Mouse (Mus musculus) thymus, postnatal 25 days (tissue): Measurements from ENCODE around the gene Hnrnpk.
"Not testable (repeated sequence)": the region's sequence is repeated elsewhere in the genome, so short reads cannot be mapped to it uniquely, and the experiment has no call there.

Experiments
- DNase-seq: peaks from one replicate; pipeline ENCODE4 v3.0.0; 2022

The Hnrnpk gene

DNA sequence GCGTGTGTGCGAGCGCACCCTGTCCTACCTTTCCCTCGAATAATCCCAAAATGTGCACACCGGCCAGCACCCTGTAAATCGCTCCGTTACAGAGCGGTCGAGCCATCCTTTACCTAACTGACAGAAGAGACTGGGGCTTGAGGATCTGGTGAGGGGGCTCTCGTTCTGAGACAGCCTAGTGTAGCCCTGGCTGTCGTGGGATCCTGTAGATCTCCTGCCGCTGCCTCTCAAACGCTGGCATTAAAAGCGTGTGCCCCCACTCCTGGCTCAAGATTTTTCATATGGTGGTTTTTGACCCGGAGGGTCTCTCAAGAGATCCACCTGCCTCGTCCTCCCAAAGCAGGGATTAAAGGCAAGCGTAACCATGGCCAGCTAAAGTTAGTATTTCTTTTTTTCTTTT, at the start of gene Hnrnpk:
Gene Hnrnpk (minus strand): TSS at position 101 of the 400 bp plus-strand sequence.
- not testable (repeated sequence) for DNase-seq

- no peak for DNase-seq
Measured at GRCm38 (mm10) chr13:58452246-58452645, 49.1 kb upstream of the Hnrnpk start.

DNA sequence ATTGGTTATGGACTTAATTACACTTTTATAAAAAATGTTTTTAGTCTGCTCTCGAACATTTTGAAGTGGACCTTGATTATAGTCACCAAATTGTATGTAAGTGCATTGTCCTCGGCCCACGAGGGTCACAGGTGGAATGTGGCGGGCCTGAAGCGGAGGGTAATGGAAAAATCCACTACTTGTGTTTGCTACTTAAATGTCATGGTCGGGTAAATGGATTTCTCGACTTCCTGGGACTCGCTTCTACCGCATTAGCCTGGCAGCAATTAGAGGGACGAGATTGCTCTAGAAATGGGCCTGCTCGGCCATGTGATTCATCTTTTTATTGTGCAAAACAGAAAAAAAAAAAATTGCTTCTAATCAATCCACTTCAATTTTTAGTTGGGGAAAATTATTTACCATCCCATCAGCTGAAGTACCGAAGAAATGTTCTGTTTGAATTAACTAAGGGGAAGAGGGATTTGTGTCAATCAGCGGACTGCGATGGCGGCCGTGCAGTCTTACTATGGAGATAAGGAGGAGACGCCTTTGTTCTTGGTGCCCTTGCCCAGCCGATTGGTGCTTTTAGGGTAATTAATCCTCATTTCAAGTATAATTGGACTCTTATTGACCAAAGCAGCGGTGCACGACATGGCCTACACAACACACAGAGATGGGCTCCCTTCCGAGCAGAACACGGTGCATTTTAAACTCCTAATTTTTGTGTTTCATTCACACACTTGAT, 47.5 kb upstream of the Hnrnpk start:
- no peak for DNase-seq

DNA sequence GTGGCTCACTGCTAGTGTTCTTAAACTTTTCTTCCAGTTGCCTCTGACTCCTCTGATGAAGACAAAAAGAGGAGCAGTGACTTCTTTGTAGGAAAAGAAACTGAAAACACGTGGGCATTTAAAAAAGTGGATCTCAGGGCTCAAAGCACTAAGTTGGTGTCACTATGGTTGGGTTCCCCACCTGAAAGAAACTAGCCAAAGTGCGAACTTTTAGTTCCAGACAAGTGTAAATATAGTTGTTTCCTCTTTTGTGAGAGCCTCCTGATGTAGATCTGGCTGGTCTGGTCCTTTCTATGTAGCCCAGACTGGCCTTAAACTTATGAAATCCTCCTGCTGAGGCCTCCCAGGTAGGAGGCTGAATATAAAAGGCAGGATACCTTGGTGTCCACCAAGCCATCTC, 43.4 kb upstream of the Hnrnpk start:
- DNase-seq, result no peak

DNA sequence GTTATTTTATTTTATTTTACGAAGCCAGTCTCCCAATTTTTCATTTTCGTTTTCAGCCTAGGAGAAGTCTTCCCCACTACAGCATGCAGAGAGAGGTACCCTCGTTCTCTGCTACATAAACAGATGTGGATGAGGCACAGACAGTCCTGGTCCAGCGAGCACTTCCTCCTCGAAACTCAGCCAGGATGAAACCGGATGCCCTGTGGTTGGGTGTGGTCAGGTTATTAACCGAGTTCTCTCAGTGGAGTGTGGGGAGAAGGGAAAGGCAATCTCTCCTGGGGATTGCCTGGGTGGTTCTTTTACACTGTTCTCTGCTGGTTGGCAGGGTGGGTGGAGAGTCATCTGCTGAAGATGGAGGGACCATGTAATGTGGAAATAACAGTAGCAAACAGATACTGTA, 40.6 kb upstream of the Hnrnpk start:
- peak; percentile 7 for DNase-seq

GRCm38 (mm10) chr13:58443326-58443725, 40.2 kb upstream of the Hnrnpk start:
- no peak for DNase-seq

DNA sequence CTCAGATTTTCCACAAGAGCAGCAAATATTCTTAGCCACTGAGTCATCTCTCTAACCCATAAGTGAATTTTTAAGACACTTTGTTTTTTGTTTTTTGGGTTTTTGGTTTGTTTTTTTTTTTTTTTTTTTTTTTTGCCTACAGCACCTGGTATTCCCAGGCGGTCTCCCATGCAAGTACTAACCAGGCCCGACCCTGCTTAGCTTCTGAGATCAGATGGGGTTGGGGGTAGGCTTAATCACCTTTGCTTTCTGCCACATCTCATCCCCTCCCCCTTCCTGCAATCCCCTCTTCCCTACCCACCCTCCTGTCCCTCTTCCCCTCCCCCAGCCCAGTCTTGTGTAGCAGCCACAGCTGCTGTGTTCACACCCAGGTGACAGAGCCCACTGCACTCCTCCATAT, 36.6 kb upstream of the Hnrnpk start:
- DNase-seq, result no peak

DNA sequence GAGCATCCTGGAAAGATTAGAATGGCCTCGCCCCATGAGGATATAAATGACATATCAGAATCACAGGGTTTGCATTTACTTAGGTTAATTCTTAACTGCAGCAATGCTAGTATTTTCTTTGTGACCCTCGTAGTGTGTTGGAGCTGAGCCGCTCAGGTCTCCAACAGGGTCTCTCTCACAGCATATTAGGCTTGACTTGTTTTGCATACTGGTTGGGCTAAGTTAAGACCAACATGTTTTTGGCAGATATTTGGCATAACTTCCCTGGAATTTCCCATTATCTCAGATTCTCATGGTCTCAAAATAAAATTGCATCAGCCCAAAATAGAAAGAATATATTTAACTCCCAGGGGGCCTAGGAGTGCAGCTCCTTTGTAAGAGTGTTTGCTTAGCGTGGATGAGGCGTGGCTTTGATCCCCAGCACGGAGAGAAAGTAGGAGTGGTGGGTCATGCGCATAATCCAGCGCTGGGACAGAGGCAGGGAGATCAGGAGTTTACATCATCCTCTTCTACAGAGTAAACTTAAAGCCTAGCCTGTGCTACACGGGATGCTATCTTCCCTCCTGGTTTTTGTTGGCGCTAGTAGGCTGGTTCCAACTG, 20.0 kb upstream of the Hnrnpk start:
- no peak for DNase-seq

DNA sequence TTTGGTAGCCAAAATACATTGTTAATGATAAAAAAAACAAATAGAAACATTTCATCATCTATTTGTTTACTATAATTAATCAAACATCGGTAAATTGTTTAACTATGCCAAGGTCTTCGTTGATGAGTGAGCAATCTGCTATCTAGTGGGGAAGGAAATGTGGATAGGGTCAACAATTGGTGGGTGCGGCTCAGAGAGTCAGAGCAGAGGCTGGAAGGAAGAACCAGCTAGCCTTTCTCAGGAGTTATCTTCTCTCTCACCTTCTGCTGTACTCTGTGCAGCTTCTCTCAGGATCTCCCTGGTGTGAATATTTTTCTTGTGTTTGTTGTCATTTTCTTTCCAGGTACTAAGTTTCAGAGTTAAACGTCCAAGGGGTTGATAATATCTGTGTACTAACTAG, 19.1 kb upstream of the Hnrnpk start:
- DNase-seq, result no peak

- no peak for DNase-seq
Measured at GRCm38 (mm10) chr13:58421026-58421425, 17.9 kb upstream of the Hnrnpk start.

GRCm38 (mm10) chr13:58419266-58419665, 16.1 kb upstream of the Hnrnpk start:
- no peak for DNase-seq

GRCm38 (mm10) chr13:58418656-58419055, 15.5 kb upstream of the Hnrnpk start:
- no peak for DNase-seq

DNA sequence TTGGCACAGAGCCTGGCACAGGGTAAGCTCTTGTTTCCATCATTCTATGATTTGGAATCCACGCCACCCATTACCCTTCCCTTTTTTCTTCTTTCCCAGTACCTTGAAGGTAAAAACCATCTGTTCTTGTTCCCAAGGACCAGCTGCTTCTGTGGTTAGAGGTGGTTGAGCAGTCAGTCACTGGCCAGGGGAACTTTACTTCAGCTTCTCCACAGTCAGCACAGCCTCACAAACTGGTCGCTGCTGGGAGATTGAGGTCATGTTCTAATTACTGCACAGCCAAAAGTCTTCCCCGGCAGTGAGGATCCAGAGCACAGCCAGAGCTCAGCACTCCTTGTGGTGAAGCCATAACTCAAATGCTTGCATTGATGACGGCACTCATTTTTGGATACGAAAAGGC, 12.7 kb upstream of the Hnrnpk start:
- DNase-seq, result no peak

GRCm38 (mm10) chr13:58415374-58415773, 12.2 kb upstream of the Hnrnpk start:
- no peak for DNase-seq

GRCm38 (mm10) chr13:58411073-58411472, 7.9 kb upstream of the Hnrnpk start:
- no peak for DNase-seq

DNA sequence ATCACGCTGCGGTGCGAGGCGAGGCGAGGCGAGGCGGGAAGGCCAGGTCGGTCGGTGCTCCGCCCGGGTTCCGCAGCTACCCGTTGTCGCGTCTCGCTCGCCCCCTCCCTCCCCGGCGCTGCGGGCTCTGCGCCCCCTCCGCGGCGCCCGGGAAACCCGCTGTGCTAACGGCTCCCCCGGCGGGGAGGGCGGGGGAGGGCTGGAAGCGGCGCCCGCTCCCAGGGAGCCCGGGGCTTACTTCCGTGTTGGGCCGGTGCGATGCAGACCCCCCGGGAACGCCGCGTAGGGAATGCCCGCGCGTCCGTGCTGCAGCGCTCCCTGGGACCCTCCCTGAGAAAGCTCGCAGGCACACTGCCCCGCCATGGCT, 416 bp downstream of the Hnrnpk start:
- DNase-seq, result peak; percentile 89

- DNase-seq, result peak; percentile 99
Measured at GRCm38 (mm10) chr13:58402003-58402743, 970 bp downstream of the Hnrnpk start, which contains the start of gene Rmi1. TSS of gene Rmi1 (plus strand) at chr13:58402248.

DNA sequence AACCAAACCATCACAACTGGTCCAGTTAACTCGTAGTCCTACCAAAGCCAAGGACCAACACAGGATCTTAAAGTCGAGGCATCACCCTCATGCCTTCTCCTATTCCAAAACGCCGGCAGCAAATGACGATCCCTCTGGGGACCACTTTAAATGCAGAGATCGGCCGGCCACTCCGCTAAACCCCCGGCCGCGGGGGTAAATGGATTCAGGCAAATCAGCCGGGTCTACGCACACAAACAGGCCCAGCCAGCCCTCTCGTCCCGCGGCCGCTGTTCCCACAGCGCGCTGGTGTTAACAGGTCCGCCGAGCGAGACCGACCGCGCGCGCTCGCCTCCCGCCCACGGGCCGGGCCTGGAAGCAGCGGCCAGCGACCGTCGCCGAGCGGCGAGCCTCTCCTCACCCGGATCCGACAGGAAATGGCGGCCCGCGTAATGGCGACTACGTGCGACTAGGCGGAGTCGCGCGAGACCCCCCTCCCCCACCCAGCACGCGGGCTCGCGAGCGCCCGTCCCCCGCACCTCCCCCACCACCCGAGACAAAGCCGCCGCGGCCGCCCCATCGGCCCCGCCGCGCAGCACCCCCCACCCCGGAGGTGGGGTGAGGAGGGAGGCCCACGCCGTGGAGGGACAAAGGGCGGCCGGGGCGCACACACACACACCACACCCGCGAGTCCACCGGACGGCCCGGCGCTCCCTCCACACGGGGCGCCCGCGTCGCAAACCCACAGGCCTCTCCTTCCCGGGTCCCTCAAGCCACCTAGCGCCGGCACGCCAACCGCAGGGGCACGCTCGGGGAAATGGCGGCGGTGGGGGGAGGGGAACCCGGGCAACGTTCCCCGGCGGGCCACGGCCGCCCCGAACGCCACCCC, 1.8 kb downstream of the Hnrnpk start:
- DNase-seq, result peak; percentile 74

GRCm38 (mm10) chr13:58400576-58400975, 2.6 kb downstream of the Hnrnpk start:
- no peak for DNase-seq

DNA sequence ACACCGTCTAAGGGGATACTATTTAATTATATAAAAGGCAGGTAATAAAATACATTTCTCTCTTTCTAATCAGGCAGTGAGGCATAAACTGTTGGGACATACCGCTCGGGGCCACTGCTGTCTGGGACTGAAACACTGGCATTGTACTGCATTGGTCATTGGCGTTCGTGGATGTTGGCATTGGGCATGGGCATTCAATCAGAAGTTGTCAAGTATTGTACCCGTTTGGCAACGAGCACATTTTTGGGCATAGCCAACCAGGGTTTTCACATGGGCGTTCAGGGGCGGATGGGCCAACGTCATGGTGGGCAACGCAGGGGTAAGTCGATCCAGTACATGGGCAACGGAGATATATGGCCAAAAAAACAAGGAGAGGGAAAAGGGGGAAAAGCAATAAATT, 5.5 kb downstream of the Hnrnpk start:
- no peak for DNase-seq

- DNase-seq, result not testable (repeated sequence)
Measured at GRCm38 (mm10) chr13:58394392-58394791, 8.8 kb downstream of the Hnrnpk start.

- no peak for DNase-seq
Measured at GRCm38 (mm10) chr13:58389324-58389951, 13.7 kb downstream of the Hnrnpk start.

GRCm38 (mm10) chr13:58388379-58388778, 14.8 kb downstream of the Hnrnpk start:
- no peak for DNase-seq
